Mouse (Mus musculus) kidney, postnatal 4 days (tissue): ENCODE measurements around the gene Fah.

ENCODE experiments used
- DNase-seq, 2 experiments: peaks; one replicate each; pipeline ENCODE4 v3.0.0; 2021; ENCODE audit warnings: mixed read lengths in 2 of 2

Gene Fah

GRCm38 (mm10) chr7:84594087-84594916 is 12.2 kb downstream of the Fah start:
- DNase-seq = peak; percentile 13 to 35

GRCm38 (mm10) chr7:84591347-84591746 is 15.2 kb downstream of the Fah start:
- DNase-seq = no peak

- DNase-seq = no peak
Measured at GRCm38 (mm10) chr7:84590622-84591021, 15.9 kb downstream of the Fah start.

DNA sequence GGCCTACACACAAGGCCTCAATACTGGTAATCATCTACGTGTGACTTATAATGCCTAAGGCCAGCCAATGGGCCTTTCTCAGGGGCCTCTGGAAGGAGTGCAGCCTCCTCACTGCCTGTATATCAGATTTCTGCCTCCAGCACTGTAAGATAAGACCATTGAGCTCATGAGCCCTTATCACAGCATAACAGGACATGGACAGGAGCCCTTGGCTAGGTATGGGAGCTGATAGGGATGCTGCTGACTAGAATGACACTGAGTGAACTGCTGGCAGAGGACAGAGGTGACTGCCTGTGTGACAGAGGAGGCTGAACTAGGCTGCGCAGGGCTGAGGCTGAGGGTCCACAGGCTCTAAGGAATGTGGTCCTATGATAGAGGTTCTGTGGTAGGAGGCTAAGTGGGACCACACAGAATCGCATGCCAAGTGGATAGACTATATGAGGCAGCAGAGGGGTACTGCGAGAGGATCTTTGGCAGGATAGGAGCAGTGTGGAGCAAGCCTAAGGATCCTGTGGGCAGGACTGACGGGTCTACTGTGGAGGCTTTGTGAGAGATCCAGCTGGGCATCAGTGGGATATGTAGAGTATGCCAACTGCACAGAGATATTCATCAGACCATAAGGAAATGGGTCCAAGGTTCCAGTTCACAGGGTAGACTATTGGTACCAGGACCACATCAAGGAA is 19.3 kb downstream of the Fah start:
- DNase-seq = no peak

- DNase-seq = no peak
Measured at GRCm38 (mm10) chr7:84586360-84587100, 20.0 kb downstream of the Fah start.

DNA sequence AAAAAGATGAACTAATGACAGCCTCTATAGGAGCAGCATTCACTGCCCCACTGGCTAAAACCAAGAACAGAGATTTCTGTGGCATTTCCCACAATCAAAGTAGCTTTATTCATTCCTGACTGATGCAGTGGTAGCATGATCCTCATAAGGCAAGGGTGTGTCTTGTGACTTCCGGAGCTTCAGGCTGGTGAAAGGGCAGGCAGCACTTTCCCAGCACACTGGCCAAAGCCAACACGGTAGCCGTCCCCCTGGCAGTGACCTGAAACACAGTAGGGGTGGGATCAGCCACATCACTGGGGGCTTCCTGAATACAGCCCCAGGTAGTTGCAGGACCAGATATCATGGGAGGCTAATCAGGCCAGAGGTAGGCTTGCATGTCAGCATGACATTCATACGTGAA is 21.4 kb downstream of the Fah start:
- no peak for DNase-seq

GRCm38 (mm10) chr7:84579769-84580168 is 26.8 kb downstream of the Fah start:
- no peak for DNase-seq

DNA sequence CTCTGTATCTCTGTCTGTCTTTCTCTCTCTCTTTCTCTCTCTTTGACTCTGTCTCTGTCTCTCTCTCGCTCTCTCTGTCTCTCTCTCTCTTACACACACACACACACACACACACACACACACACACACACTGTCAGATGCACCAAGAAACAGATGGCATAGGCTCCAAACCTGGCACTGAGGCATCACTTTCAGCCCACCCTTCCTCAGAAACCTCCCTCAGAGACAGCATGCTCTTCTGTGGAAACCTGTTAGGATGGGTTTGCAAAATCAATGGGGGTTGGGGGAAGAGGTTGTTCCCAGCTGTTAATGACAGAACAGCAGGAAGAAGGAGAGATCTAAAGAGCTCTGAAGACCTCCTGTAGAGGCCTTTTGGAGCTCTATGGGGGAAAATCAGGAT is 27.7 kb downstream of the Fah start:
- no peak for DNase-seq

DNA sequence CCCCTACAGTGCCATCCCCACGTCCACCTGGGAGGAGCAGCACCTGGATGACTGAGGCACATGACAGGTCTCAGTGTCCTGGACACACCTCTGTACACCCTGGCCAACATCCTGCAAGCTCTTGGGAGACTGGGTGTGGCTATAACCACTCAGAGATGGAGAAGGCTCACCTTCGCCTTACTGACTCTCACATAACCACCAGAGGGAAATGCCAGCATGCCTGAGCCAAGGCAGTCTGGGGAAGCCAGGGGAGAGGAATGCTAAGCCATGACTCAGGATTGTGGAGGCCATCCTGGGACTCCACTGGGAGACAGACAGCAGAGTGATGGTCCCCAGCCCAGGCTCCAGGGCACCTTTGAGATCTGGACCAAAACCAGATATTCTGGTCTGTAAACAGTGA is 29.5 kb downstream of the Fah start:
- DNase-seq = no peak

- no peak for DNase-seq
Measured at GRCm38 (mm10) chr7:84566200-84566599, 40.3 kb downstream of the Fah start.

- no peak for DNase-seq
Measured at GRCm38 (mm10) chr7:84564236-84564635, 42.3 kb downstream of the Fah start.

DNA sequence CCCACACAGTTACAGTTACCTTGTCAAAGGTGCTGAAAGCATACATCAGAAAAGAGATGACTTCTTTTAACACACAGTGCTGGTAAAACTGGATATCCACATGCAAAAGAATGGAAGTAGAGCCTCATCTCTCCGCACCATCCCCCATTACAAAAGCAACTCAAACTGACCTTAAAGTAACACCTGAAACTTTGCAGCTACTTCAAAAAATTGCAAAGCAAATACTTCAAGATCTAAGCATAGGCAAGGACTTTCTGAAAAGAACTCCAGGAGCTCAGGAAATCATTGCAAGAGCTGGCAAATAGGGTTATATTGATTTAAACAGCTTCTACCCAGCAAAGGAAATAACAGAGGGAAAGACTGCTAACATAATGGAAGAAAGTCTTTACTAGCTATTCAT is 46.0 kb downstream of the Fah start:
- DNase-seq = no peak

GRCm38 (mm10) chr7:84557332-84557731 is 49.2 kb downstream of the Fah start:
- no peak for DNase-seq

DNA sequence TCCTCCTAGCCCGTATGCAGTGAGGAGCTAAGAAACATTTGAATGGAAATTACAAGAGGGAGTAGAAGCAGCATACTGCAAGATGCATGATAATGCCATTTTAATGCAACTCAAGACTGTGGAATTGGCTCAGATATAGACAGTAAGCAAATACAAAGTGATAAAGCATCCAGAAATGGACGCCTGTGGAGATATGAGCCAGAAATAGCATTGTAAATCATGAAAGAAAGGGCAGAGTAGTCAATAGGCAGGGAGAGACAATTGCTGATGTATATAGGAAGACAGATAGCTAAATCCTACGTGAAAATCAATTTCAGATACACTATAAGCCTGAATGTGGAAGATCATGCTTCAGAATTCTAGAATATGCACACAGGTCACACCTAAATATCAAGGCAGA is 51.2 kb downstream of the Fah start:
- no peak for DNase-seq

GRCm38 (mm10) chr7:84551472-84551871 is 55.0 kb downstream of the Fah start:
- DNase-seq = no peak

DNA sequence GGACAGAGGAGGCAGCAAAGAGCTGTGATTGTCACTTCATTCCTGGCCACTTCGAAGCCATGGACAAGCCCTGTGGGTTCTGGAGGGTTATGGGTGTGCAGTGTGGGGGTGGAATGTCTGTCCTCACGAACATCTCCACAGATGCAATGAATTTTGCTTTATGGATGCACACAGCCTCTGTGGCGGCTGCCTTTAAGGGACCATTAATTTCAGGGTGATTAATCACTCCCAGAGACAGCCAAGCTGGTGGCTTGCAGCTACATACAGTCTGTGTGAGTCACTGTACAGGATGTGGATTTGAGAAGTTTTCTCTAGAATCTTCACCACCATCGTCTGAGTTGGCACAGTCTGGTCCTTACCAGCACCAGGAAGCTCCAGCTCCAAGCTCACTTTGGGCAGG is 59.9 kb downstream of the Fah start:
- peak in 1 of 2 experiments; percentile 9 for DNase-seq

DNA sequence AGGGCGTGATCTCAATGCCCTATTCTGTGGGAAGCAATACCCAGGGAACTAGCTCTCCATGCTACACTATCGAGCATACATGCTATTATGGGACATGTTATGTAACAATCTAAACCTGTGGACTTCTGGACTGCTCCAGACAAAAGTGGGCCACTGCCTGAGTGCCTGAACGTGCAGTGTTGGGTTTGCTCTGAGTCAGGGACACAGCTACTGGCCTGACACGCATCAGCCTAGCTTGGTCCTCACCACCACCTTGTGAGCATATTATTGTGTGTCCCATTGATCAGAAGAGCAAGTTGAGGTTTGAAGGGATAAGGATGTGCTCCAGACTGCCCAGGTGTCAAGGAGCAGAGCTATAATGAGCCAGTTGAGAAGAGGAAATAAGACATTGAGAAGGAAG is 61.6 kb downstream of the Fah start:
- no peak for DNase-seq
